Mouse (Mus musculus) forebrain, embryonic 11.5 days (tissue): ENCODE data around the gene Ndrg3. TPM values are rescaled to one million over a fixed set of nuclear protein-coding genes. Genes with fewer than 3 reads are reported as not detected.
"Not testable (repeated sequence)": the region's sequence is repeated elsewhere in the genome, so short reads cannot be mapped to it uniquely, and the experiment has no call there.

Source experiments
- ATAC-seq: fragments of 200-750 bp; cut with Nextera tagmentation; replicated peaks from 2 replicates; pipeline ENCODE4 v1.8.0; 2017; ENCODE audit warnings: moderate TSS enrichment; ENCODE audit not compliant: low FRiP score
- DNase-seq: peaks from one replicate; pipeline ENCODE4 v3.0.0-alpha.2; 2017; ENCODE audit warnings: low spot score
- H3K27ac ChIP-seq: fragments of 300-500 bp; sonication (generic); 2 replicates; pipeline ENCODE4 v1.5.1; 2014; ENCODE audit warnings: low read depth, low read length
- H3K27me3 ChIP-seq: fragments of 300-500 bp; sonication (generic); 2 replicates; pipeline ENCODE4 v1.6.1; 2014; ENCODE audit warnings: mild to moderate bottlenecking, low read length, mixed read lengths; ENCODE audit not compliant: control insufficient read depth, insufficient read depth
- H3K36me3 ChIP-seq: fragments of 300-500 bp; sonication (generic); 2 replicates; pipeline ENCODE4 v1.6.1; 2014; ENCODE audit warnings: mild to moderate bottlenecking, low read length, moderate library complexity, mixed read lengths; ENCODE audit not compliant: control insufficient read depth, insufficient read depth
- H3K4me1 ChIP-seq: fragments of 300-500 bp; sonication (generic); replicated peaks from 2 replicates; pipeline ENCODE4 v1.6.1; 2014; ENCODE audit warnings: low read length, mixed read lengths; ENCODE audit not compliant: control insufficient read depth, insufficient read depth
- H3K4me2 ChIP-seq: fragments of 300-500 bp; sonication (generic); 2 replicates; pipeline ENCODE4 v1.6.1; 2014; ENCODE audit warnings: low read depth, mild to moderate bottlenecking, low read length, moderate library complexity, mixed read lengths; ENCODE audit not compliant: severe bottlenecking
- H3K4me3 ChIP-seq: fragments of 300-500 bp; sonication (generic); 2 replicates; pipeline ENCODE4 v1.5.1; 2014; ENCODE audit warnings: low read depth, low read length
- H3K9ac ChIP-seq: fragments of 300-500 bp; sonication (generic); 2 replicates; pipeline ENCODE4 v1.6.1; 2014; ENCODE audit warnings: low read length
- H3K9me3 ChIP-seq: fragments of 300-500 bp; sonication (generic); 2 replicates; pipeline ENCODE4 v1.6.1; 2016; ENCODE audit warnings: low read length, mixed read lengths; ENCODE audit not compliant: control insufficient read depth
- WGBS: fragments of 180-500 bp; shearing (Covaris S2); extraction: QIAGEN DNeasy Blood & Tissue Kit; methylation state at CpG from one replicate; pipeline ENCODE4 v1.1.7; 2014; 5-methylcytosine and 5-hydroxymethylcytosine counted together
- polyA plus RNA-seq: library from polyadenylated mRNA; unstranded; fragments of >200 nt; fragmentation: Nextera tagmentation; extraction: Ambion mirVana; gene quantifications from 2 replicates; pipeline ENCODE4 v1.2.1, GENCODE M21; 2014

The Ndrg3 gene
- polyA plus RNA-seq, 1 experiment from 2014 or later = 51.1 TPM

DNA sequence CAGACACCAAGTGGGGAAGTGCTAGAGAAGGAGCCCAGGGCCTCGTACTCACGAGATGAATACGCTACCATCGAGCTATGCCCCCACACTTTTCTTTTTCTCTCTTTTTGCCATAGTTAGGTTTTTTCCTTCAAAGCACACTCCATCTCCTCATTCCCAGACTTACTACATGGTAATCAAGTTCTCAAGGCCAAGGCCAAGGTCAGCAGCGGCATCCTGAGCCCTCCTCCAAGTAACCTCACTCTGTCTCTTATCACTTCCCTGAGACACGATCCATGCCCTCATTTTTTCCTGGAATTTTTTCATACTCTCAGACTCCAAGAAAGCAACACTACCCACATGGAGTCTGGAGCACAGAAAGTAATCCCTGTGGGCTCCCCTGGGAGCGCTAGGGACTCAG, 28.0 kb downstream of the Ndrg3 start:
- WGBS = 90% methylated on average over 7 of the region's 7 CpGs
- ATAC-seq = no peak

DNA sequence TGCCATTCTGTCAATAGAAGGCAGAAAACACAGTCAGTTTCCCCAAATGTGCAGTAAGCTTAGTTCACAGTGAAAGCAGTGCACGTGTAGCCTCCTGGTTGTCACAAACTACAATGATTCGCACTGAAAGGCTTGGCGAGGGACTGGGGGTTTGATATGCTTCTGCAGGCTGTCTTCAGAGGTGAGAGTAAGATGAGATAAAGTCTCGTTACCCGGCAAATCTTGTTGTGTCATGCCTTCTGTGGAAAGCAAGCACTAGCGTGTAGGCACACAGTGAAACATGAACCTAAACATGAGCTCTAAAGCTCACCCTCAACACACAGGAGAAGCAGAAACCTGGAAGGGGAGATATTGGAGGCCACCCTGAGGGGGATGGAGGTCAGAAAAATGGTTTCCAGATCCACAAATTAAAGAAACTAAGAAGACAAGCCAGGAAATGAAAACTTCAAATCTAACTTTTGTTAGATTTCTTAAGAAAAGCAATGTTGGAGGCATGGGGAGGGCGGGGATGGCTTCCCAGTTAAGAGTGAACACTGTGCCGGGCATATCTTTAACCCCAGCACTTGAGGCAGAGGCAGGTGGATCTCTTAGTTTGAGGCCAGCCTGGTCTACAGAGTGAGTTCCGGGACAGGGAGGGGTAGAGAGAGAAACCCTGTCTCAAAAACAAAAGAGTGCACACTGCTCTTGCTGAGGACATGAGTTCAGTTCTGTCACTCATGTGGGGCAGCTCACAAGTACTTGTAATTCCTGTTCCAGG, 33.2 kb downstream of the Ndrg3 start:
- Histone ChIP-seq H3K4me2 (no peak overlapping the region), H3K4me3 (no peak overlapping the region), H3K4me1 (no peaks in the 10 kb centered on the region), H3K36me3 (no peaks in the 10 kb centered on the region), H3K9ac (no peak overlapping the region), H3K27ac (no peak overlapping the region), H3K9me3 (no peaks in the 10 kb centered on the region), H3K27me3 (no peaks in the 10 kb centered on the region)
- no peak for DNase-seq
- 88% methylated on average over 9 of the region's 9 CpGs for WGBS
- no peak for ATAC-seq

More for the DNA sequence above, 28.0 kb downstream of the Ndrg3 start:
- no peaks in the 10 kb centered on the region; the same call in 1 of the 2 replicates for H3K36me3 ChIP-seq
- H3K9ac ChIP-seq = no peak overlapping the region
- DNase-seq = no peak
- no peak overlapping the region for H3K4me2 ChIP-seq
- no peaks in the 10 kb centered on the region for H3K9me3 ChIP-seq
- no peak overlapping the region for H3K4me3 ChIP-seq
- no peaks in the 10 kb centered on the region for H3K27me3 ChIP-seq
- no peaks in the 10 kb centered on the region for H3K4me1 ChIP-seq
- no peak overlapping the region for H3K27ac ChIP-seq

DNA sequence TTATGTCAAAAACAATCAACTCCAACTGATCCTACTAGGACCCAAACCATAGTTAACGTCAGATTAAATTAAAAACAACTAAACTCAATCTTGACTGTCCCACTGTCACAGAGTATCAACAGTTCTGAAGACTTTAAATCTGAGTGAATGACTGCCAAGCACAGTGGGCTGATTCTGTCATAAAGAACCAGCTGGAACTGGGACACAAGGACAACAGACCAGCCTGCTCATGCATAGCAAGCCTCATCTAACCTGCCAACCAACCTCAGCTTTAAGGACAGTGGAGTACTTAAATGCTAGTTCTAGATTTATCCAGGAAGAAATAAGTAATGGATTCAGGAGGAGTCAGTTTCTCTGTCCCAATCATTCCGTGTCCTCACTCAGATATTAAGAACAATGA, 34.8 kb downstream of the Ndrg3 start:
- H3K4me1 ChIP-seq = no peaks in the 10 kb centered on the region
- no peak overlapping the region for H3K27ac ChIP-seq
- no peaks in the 10 kb centered on the region for H3K36me3 ChIP-seq
- DNase-seq = no peak
- H3K4me2 ChIP-seq = no peak overlapping the region
- no peaks in the 10 kb centered on the region for H3K27me3 ChIP-seq
- H3K9me3 ChIP-seq = no peaks in the 10 kb centered on the region
- no peak overlapping the region for H3K9ac ChIP-seq
- ATAC-seq = no peak
- H3K4me3 ChIP-seq = no peak overlapping the region
- WGBS = 90% methylated on average over 2 of the region's 2 CpGs

GRCm38 (mm10) chr2:156956306-156956705, 35.5 kb downstream of the Ndrg3 start:
- no peak overlapping the region for H3K9ac ChIP-seq
- H3K4me3 ChIP-seq = no peak overlapping the region
- ATAC-seq (no peak), DNase-seq (no peak)
- H3K36me3 ChIP-seq = no peaks in the 10 kb centered on the region
- H3K4me1 ChIP-seq = no peaks in the 10 kb centered on the region
- H3K27me3 ChIP-seq = no peaks in the 10 kb centered on the region
- no peaks in the 10 kb centered on the region for H3K9me3 ChIP-seq
- H3K27ac ChIP-seq = no peak overlapping the region
- no peak overlapping the region for H3K4me2 ChIP-seq
- 79% methylated on average over 7 of the region's 7 CpGs for WGBS

DNA sequence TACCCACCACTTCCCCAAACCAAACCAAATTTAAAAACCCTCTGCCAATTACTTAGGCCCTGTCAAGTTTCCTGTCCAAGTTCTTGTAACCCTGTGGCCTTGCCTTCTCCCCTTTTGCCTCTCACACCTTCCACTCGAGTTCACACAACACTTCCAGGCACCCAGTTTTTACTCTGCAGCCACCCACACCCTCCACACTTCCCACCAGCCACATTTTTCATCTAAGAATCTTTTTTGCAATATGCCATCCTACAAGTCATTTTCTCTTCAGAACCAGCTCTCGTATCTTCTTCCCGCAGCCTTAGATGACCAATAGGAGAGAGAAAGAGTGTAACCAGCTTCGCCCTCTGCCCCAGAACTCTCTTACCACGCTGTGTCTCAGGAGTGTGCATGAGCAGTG, 37.4 kb downstream of the Ndrg3 start:
- Histone ChIP-seq H3K36me3 (no peaks in the 10 kb centered on the region), H3K9me3 (no peaks in the 10 kb centered on the region), H3K4me1 (no peaks in the 10 kb centered on the region), H3K27ac (no peak overlapping the region), H3K4me2 (no peak overlapping the region), H3K27me3 (no peaks in the 10 kb centered on the region), H3K4me3 (no peak overlapping the region), H3K9ac (no peak overlapping the region)
- WGBS = 93% methylated on average over 5 of the region's 5 CpGs
- DNase-seq (no peak), ATAC-seq (no peak)

DNA sequence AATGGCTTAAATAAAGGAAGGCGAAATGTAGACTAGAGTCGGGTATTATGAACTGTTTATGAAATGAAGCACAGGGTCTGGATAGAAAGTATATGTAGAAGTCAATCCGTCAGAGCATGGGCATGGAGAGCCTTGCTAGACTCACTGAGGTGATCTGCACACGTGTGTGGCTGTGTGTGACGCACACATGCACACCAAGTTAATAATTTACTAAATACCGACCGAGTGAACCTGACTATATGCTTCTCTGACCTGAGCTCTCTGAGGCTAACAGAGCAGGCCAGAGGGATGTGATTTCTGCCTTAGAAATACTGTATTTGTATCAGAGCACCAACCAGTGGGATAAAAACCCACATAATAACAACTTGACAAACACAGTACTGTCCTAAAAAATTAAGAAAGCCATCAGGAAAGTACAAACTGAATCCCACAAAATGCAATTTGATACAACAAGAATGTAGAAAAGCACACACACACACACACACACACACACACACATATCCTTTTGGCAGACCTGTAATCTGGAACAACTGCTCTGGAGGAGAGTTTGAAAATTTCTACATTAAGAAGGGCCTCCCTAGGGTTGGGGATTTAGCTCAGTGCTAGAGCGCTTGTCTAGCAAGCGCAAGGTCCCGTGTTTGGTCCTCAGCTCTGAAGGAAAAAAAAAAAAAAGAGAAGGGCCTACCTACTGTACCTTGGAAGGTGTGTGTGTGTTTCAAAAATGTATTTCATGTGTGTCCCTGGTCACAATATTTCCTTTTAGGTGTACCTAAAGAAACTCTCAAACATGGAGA, 40.4 kb downstream of the Ndrg3 start:
- Histone ChIP-seq H3K4me2 (no peak overlapping the region), H3K27me3 (no peaks in the 10 kb centered on the region), H3K9me3 (no peaks in the 10 kb centered on the region), H3K27ac (no peak overlapping the region), H3K9ac (no peak overlapping the region), H3K36me3 (no peaks in the 10 kb centered on the region), H3K4me3 (no peak overlapping the region), H3K4me1 (no peaks in the 10 kb centered on the region)
- DNase-seq (no peak), ATAC-seq (no peak)
- WGBS = 93% methylated on average over 10 of the region's 10 CpGs

DNA sequence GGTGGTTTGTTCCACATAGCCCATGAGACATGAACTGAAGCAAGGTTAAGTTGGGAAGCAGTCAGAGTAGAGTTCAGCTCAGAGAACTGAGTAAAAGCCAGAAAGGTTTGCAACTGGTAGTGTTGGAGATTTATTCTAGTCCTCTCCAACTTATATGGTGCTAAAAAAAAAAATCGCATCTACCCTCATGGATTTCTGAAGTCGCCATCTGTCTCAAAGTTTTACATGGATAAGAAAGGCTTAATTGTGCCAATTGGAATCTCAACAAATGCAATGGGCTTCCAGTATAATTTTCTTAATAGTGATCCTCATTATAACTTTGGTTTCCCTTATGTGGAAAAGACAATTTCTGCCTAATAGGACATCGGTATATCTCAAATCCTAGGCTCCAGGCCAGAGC, 41.0 kb downstream of the Ndrg3 start:
- H3K4me3 ChIP-seq = no peak overlapping the region
- no peak for DNase-seq
- H3K27ac ChIP-seq = no peak overlapping the region
- H3K36me3 ChIP-seq = no peaks in the 10 kb centered on the region
- no peak for ATAC-seq
- 94% methylated on average over 3 of the region's 3 CpGs for WGBS
- H3K27me3 ChIP-seq = no peaks in the 10 kb centered on the region
- no peaks in the 10 kb centered on the region for H3K4me1 ChIP-seq
- no peaks in the 10 kb centered on the region for H3K9me3 ChIP-seq
- no peak overlapping the region for H3K4me2 ChIP-seq
- no peak overlapping the region for H3K9ac ChIP-seq

DNA sequence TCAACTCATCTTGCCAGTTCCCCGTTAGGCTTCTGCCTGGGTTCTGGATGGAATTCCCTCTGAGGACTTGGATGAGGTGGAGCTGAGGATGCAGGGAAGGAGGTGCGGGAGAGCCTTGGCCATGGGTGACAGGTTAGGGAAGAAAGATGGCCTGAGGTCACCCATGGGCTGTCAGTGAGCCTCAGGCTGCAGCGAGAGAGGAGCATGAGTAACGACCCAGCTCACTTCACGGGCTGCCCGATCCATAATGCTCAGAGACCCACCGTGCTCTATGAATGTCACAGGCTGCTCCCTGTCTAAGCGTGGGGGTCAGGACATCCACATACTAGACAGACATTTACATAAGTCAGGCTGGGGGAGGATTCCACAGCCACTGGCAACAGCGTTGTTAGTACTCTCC, 50.3 kb downstream of the Ndrg3 start:
- H3K27me3 ChIP-seq, H3K9me3 ChIP-seq, H3K36me3 ChIP-seq, ATAC-seq, H3K4me1 ChIP-seq, DNase-seq, H3K4me3 ChIP-seq, H3K4me2 ChIP-seq, H3K27ac ChIP-seq, H3K9ac ChIP-seq: not testable (repeated sequence)
- 89% methylated on average over 9 of the region's 9 CpGs for WGBS
